Mouse (Mus musculus): ENCODE data around the gene Cask. TPM values are rescaled to one million over a fixed set of nuclear protein-coding genes. Genes with fewer than 3 reads are reported as not detected.
A peak's percentile ranks its signal among the peaks of the same experiment; 100 is the strongest.

Gene Cask
- polyA plus RNA-seq (2016; fragmentation: Nextera tagmentation; extraction: Ambion mirVana), result 12.5 and 14.6 TPM in 2 replicates

- Histone ChIP-seq H3K4me3 (no peak within 1 kb of the TSS), H3K27me3 (ENCODE audit: insufficient read depth, poor library complexity, severe bottlenecking) (no peaks in the 10 kb centered on the region), H3K36me3 (no peaks in the 10 kb centered on the region), H3K4me1 (replicated peaks) (no peaks in the 10 kb centered on the region), H3K27ac (no peak within 1 kb of the TSS), H3K9me3 (no peaks in the 10 kb centered on the region; the same call in 1 of the 2 replicates)
- no peak for DNase-seq (ENCODE audit: low spot score)
- 65% methylated on average over 4 of the region's 4 CpGs for WGBS
Observed at GRCm38 (mm10) chrX:13851285-13851684, at the start of gene Cask. Cask (minus strand) TSS chrX:13851367.

GRCm38 (mm10) chrX:13889976-13890375, 38.8 kb upstream of the Cask start:
- H3K36me3 ChIP-seq, result no peaks in the 10 kb centered on the region
- no peaks in the 10 kb centered on the region for H3K4me1 ChIP-seq (replicated peaks)
- H3K27me3 ChIP-seq (ENCODE audit: insufficient read depth, poor library complexity, severe bottlenecking), result no peaks in the 10 kb centered on the region
- WGBS, result 73% methylated on average over 2 of the region's 2 CpGs
- no peaks in the 10 kb centered on the region for H3K9me3 ChIP-seq
- no peak overlapping the region for H3K4me3 ChIP-seq
- DNase-seq (ENCODE audit: low spot score), result peak; percentile 2
- H3K27ac ChIP-seq, result no peak overlapping the region

DNA sequence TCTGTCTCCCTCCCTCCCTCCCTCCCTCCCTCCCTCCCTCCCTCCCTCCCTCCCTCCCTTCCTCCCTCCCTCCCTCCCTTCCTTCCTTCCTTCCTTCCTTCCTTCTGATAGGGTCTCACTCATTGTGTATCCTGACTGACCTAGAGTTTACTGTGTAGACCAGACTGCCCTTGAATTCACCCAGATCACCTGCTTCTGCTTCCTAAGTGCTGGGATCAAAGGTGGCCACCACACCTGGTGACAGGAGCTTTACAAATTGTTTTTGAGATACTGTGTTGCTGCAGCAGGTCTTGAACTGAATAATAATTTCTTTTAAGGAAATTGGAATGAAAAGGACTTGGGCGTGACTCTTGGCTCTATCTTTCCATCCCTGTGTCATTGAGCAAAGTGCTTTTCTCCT, 33.2 kb upstream of the Cask start:
- Histone ChIP-seq H3K4me1 (replicated peaks) (no peaks in the 10 kb centered on the region), H3K27ac (no peak overlapping the region), H3K27me3 (ENCODE audit: insufficient read depth, poor library complexity, severe bottlenecking) (no peaks in the 10 kb centered on the region), H3K36me3 (no peaks in the 10 kb centered on the region), H3K4me3 (no peak overlapping the region), H3K9me3 (no peaks in the 10 kb centered on the region)
- WGBS, result 89% methylated on average over 1 of the region's 1 CpGs
- no peak for DNase-seq (ENCODE audit: low spot score)

DNA sequence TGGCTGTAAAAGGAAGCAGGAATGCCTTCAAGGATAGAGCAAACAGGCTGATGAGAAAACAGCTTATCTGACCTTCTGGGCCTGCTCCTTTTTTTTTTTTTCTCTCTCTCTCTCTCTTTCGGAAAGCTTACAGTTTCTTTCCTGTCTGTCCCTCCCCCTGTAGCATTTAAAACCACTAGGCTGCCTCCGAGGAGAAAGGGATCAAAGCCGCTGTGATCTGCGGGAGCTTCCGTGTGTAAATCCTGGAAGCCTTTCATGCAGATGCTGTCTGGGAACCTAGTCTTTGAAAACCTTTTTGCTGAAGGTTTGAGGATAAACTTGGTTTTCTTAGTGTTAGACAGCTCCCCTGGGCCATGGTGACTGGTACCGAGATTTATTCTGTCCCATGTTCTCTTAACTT, 30.8 kb upstream of the Cask start:
- H3K9me3 ChIP-seq, result no peaks in the 10 kb centered on the region
- no peak for DNase-seq (ENCODE audit: low spot score)

GRCm38 (mm10) chrX:13860145-13860544, 9.0 kb upstream of the Cask start:
- whole genome bisulfite sequencing, result 89% methylated on average over 4 of the region's 4 CpGs
- Histone ChIP-seq H3K27me3 (ENCODE audit: insufficient read depth, poor library complexity, severe bottlenecking) (no peaks in the 10 kb centered on the region), H3K4me1 (replicated peaks) (no peaks in the 10 kb centered on the region), H3K9me3 (no peaks in the 10 kb centered on the region), H3K27ac (no peak overlapping the region), H3K36me3 (no peaks in the 10 kb centered on the region), H3K4me3 (no peak overlapping the region)
- no peak for DNase-seq (ENCODE audit: low spot score)

More for the DNA sequence above, 30.8 kb upstream of the Cask start:
- Histone ChIP-seq H3K4me3 (no peak overlapping the region), H3K4me1 (replicated peaks) (no peaks in the 10 kb centered on the region), H3K27ac (no peak overlapping the region), H3K27me3 (ENCODE audit: insufficient read depth, poor library complexity, severe bottlenecking) (no peaks in the 10 kb centered on the region), H3K36me3 (no peaks in the 10 kb centered on the region)
- 17% methylated on average over 6 of the region's 6 CpGs for WGBS

- H3K4me1 ChIP-seq (replicated peaks), result no peaks in the 10 kb centered on the region
- H3K27ac ChIP-seq, result no peak overlapping the region
- H3K4me3 ChIP-seq, result no peak overlapping the region
- no peaks in the 10 kb centered on the region for H3K9me3 ChIP-seq
- 85% methylated on average over 9 of the region's 9 CpGs for WGBS
- H3K27me3 ChIP-seq (ENCODE audit: insufficient read depth, poor library complexity, severe bottlenecking), result no peaks in the 10 kb centered on the region
- no peaks in the 10 kb centered on the region for H3K36me3 ChIP-seq
- no peak for DNase-seq (ENCODE audit: low spot score)
Observed at GRCm38 (mm10) chrX:13859051-13859450, 7.9 kb upstream of the Cask start.

DNA sequence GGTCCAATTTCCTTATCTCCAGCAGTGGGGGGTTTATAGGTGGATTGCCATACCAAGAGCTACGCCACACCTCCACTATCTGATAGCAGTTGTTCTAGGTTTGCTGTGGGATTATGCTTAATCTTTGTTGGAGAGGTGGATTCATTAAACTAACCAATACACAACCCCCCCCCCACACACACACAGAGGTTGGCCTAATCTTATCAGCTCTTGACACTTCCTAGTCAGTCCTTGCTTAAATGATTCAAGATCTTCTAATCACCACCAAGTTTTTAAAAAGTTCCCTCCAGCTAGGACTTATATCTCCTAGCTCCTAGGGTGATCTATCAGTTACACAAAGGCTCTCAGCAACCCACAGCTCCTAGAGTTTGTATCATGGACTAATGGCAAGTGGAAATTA, 2.7 kb downstream of the Cask start:
- H3K27ac ChIP-seq, result no peak overlapping the region
- 91% methylated on average over 1 of the region's 1 CpGs for WGBS
- H3K9me3 ChIP-seq, result no peaks in the 10 kb centered on the region; the same call in 1 of the 2 replicates
- H3K4me1 ChIP-seq (replicated peaks), result no peaks in the 10 kb centered on the region
- H3K4me3 ChIP-seq, result no peak overlapping the region
- no peaks in the 10 kb centered on the region for H3K36me3 ChIP-seq
- no peaks in the 10 kb centered on the region for H3K27me3 ChIP-seq (ENCODE audit: insufficient read depth, poor library complexity, severe bottlenecking)
- DNase-seq (ENCODE audit: low spot score), result no peak

DNA sequence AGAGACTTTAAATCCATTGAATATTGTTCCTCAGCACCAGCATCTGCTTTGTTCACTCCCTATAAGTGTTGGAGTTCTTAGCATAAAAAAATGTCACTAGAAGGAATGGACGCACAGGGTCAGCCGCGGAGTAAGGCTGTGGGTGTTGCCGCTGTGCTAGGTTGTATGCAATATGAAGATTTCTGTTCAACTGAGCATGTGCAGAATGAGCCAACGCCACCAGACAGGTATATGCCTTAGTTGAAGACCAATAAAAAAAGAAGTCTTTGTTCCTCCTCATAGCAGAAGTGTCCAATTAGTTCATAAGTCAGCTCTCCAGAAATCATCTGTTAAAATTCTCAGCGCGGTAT, 3.7 kb downstream of the Cask start:
- Histone ChIP-seq H3K27ac (peak overlapping the region; percentile 91), H3K4me1 (replicated peaks) (no peaks in the 10 kb centered on the region), H3K27me3 (ENCODE audit: insufficient read depth, poor library complexity, severe bottlenecking) (no peaks in the 10 kb centered on the region), H3K36me3 (no peaks in the 10 kb centered on the region), H3K4me3 (peak overlapping the region; percentile 63), H3K9me3 (no peaks in the 10 kb centered on the region; the same call in 1 of the 2 replicates)
- WGBS, result 26% methylated on average over 7 of the region's 7 CpGs
- DNase-seq (ENCODE audit: low spot score), result no peak

DNA sequence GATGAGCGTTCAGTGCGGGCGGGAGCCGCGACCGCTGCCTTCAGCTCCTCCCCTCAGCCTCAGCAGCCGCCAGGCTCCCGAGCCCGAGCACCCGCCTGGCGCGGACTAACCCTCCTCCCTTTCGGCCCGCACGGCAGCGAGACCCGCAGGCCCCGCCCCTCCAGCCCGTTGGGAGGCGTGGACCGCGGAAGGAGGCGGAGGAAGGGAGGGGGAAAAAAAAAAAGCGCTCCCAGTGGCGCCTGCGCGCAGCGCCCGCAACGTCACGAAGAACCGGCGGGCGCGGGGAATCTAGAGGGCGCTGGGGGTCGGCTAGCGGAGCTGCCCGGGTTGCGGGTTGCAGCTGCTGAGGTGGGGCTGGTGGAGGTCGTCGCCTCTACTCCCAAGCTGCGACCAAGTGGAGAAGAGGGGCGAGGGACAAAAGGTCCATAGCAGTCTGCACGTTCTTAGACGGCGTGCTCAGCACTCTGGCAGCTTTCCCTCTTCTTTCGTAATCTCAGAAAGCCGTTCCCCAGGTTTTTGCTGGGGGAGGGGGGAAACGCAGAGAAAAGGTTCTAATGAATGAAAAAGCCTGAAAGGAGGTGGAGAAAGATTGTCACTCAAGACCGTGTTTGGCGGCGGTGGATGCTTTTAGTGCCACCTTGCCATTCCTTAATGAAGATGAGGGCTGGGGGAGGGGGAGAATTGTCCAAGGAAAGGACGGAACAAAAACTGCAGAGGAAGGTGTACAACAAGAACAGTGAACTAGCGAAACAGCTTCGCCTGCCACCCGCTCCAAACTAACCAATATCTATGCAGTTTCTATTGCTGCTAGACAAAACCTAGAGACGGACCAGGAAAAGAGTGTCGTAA, 4.3 kb downstream of the Cask start:
- no peaks in the 10 kb centered on the region for H3K27me3 ChIP-seq (ENCODE audit: insufficient read depth, poor library complexity, severe bottlenecking)
- no peaks in the 10 kb centered on the region; the same call in 1 of the 2 replicates for H3K9me3 ChIP-seq
- 18% methylated on average over 59 of the region's 59 CpGs for WGBS
- peak; percentile 85 for DNase-seq (ENCODE audit: low spot score)
- peak overlapping the region; percentile 63 for H3K4me3 ChIP-seq
- peak overlapping the region; percentile 91 for H3K27ac ChIP-seq
- no peaks in the 10 kb centered on the region for H3K36me3 ChIP-seq
- H3K4me1 ChIP-seq (replicated peaks), result no peaks in the 10 kb centered on the region

DNA sequence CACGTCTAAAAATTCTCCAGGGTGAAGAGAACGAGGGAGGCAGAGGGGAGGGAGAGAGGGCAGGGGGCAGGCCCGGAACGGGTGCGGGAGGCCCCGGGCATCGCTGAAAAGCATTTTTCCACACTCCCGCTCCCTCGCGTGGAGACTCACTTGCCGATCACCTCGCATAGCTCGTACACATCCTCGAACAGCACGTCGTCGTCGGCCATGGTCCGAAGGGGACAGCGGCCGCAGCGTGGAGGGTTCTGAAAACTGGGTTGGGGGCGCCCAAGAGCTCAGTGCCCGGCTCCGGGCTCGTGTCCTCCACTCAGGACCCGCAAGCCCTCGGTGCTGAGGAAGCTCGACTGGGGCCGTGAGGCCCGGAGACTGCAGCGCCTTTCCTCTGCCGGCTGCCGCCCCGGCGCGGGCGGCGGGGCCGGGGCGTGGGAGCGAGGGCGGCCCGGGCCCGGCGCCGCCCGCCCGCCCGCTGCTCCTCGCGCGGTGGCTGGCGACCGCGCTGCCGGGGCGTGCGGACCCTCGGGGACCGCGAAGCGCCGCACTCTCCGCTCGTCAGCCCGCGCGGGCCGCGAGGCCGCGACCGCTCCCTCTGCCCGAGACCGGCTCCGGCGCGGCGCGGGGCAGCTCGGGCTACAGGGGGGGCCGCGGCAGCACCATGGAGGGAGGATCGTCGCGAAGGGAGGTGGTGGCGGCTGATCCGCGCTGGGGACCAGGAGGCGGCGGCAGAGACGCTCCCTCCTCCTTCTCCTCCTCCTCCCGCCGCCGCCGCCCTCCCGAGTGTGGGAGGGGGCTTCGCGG, 5.1 kb downstream of the Cask start:
- H3K4me1 ChIP-seq (replicated peaks), result no peaks in the 10 kb centered on the region
- peak overlapping the region; percentile 63 for H3K4me3 ChIP-seq
- H3K27ac ChIP-seq, result peak overlapping the region; percentile 91
- H3K27me3 ChIP-seq (ENCODE audit: insufficient read depth, poor library complexity, severe bottlenecking), result no peaks in the 10 kb centered on the region
- H3K9me3 ChIP-seq, result no peaks in the 10 kb centered on the region; the same call in 1 of the 2 replicates
- DNase-seq (ENCODE audit: low spot score), result peak; percentile 57
- H3K36me3 ChIP-seq, result no peaks in the 10 kb centered on the region
- 25% methylated on average over 100 of the region's 100 CpGs for WGBS

GRCm38 (mm10) chrX:13845141-13845857, 5.9 kb downstream of the Cask start:
- Histone ChIP-seq H3K4me1 (replicated peaks) (no peaks in the 10 kb centered on the region), H3K9me3 (no peaks in the 10 kb centered on the region; the same call in 1 of the 2 replicates), H3K27me3 (ENCODE audit: insufficient read depth, poor library complexity, severe bottlenecking) (no peaks in the 10 kb centered on the region), H3K36me3 (no peaks in the 10 kb centered on the region), H3K27ac (peak overlapping the region; percentile 91), H3K4me3 (peak overlapping the region; percentile 63)
- no peak for DNase-seq (ENCODE audit: low spot score)
- whole genome bisulfite sequencing, result 18% methylated on average over 22 of the region's 22 CpGs

DNA sequence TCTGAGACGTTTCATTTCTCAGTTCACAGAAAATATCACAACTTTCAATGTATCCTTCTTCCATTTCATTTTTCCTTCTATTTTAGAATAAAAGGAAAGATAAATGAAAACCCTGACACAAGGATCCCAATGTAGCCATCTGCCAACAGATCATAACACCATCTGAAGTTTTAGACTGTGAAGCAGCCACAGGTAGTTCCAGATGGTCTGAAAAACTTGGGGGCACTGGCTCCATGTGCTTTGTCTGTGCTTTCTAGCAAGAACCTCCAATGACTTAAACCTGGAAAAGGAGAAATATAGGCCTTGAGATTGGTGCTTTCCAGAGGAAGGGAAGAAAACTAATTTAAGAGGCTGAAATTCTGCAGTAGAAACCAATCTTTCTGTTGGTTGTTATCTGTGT, 28.4 kb downstream of the Cask start:
- no peaks in the 10 kb centered on the region for H3K9me3 ChIP-seq
- H3K36me3 ChIP-seq, result no peaks in the 10 kb centered on the region
- no peak overlapping the region for H3K27ac ChIP-seq
- no peaks in the 10 kb centered on the region for H3K4me1 ChIP-seq (replicated peaks)
- no peak for DNase-seq (ENCODE audit: low spot score)
- 88% methylated on average over 1 of the region's 1 CpGs for WGBS
- H3K4me3 ChIP-seq, result no peak overlapping the region
- H3K27me3 ChIP-seq (ENCODE audit: insufficient read depth, poor library complexity, severe bottlenecking), result no peaks in the 10 kb centered on the region
